Mouse (Mus musculus): ENCODE data around the gene Arhgap17.

DNA sequence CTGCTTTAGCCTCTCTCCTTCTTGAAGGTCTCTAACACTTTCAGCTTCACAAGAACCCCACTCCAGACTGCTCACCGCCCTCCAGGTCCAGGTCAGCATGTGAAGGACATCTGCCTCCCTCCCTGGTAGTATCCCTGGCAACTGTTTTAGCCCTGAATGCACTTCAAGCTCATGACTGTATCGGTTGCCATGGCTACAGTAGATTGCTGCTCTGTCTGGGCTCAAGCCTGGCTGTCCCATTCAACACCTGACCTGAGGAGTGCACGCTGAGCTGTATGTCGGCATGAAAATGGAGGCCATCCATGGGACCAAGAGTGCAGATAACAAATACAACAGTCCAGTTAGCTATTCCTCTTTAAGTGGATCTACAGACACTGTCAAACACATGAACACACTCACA is 131.1 kb downstream of the Arhgap17 start:
- TF ChIP-seq EP300 (IDR thresholded peaks at IDR 0.05; ENCODE audit: insufficient read depth, low read depth, low read length): no peak
- TF ChIP-seq POLR2A (IDR thresholded peaks at IDR 0.05; ENCODE audit: insufficient read depth, low read depth, low read length): no peak
- TF ChIP-seq CTCF (IDR thresholded peaks at IDR 0.05): no peak

Data from heart, adult 2 months (tissue).